Mouse (Mus musculus) neural tube, embryonic 12.5 days (tissue): ENCODE results near the gene Gorasp1. TPM values are rescaled to one million over a fixed set of nuclear protein-coding genes. Genes with fewer than 3 reads are reported as not detected.

Experiments
- ATAC-seq: fragments of 200-750 bp; cut with Nextera tagmentation; 2 replicates; pipeline ENCODE4 v1.8.0; 2017; ENCODE audit warnings: low read depth, mild to moderate bottlenecking, moderate TSS enrichment, moderate library complexity; ENCODE audit not compliant: low FRiP score
- H3K27ac ChIP-seq: fragments of 300-500 bp; sonication (generic); 2 replicates; pipeline ENCODE4 v1.5.1; 2016
- H3K27me3 ChIP-seq: fragments of 300-500 bp; sonication (generic); replicated peaks from 2 replicates; pipeline ENCODE4 v1.6.1; 2016; ENCODE audit warnings: mild to moderate bottlenecking
- H3K36me3 ChIP-seq: fragments of 300-500 bp; sonication (generic); 2 replicates; pipeline ENCODE4 v1.6.1; 2016; ENCODE audit warnings: mild to moderate bottlenecking
- H3K4me1 ChIP-seq: fragments of 300-500 bp; sonication (generic); 2 replicates; pipeline ENCODE4 v1.6.1; 2016
- H3K4me2 ChIP-seq: fragments of 300-500 bp; sonication (generic); replicated peaks from 2 replicates; pipeline ENCODE4 v1.6.1; 2016; ENCODE audit warnings: mild to moderate bottlenecking
- H3K4me3 ChIP-seq: fragments of 300-500 bp; sonication (generic); 2 replicates; pipeline ENCODE4 v1.5.1; 2016
- H3K9ac ChIP-seq: fragments of 300-500 bp; sonication (generic); 2 replicates; pipeline ENCODE4 v1.6.1; 2016; ENCODE audit warnings: mild to moderate bottlenecking
- H3K9me3 ChIP-seq: fragments of 300-500 bp; sonication (generic); 2 replicates; pipeline ENCODE4 v1.6.1; 2016; ENCODE audit warnings: mild to moderate bottlenecking
- WGBS: fragments of 180-500 bp; shearing (Covaris S2); methylation state at CpG from one replicate; pipeline ENCODE4 v1.1.7; 2016; 5-methylcytosine and 5-hydroxymethylcytosine counted together
- polyA plus RNA-seq: library from polyadenylated mRNA; unstranded; fragments of >200 nt; fragmentation: Nextera tagmentation; extraction: Ambion mirVana; gene quantifications from 2 replicates; pipeline ENCODE4 v1.2.1, GENCODE M21; 2016

Gene Gorasp1
- polyA plus RNA-seq, 1 experiment from 2014 or later, result 23.8 TPM

DNA sequence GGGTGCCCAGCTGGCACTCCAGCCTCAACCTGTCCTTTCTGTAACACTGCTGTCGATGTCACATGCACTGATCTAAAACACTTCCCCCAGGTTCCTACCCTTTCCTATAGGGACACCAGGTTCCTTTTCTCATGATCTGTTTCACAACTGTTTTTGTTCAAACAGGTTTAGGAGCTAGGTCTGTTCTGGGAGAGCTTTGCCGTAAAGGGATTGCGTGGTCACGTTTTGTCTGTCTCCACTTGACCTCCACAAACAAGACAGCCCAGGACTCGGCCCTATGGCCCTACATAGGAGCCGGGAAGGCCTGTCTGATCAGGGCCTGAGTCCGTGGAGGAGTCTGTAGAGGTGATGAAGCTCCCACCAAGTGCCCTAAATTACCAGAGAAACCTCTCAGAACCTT is 32.4 kb upstream of the Gorasp1 start:
- no peak overlapping the region for H3K9ac ChIP-seq
- 90% methylated on average over 7 of the region's 7 CpGs for whole genome bisulfite sequencing

DNA sequence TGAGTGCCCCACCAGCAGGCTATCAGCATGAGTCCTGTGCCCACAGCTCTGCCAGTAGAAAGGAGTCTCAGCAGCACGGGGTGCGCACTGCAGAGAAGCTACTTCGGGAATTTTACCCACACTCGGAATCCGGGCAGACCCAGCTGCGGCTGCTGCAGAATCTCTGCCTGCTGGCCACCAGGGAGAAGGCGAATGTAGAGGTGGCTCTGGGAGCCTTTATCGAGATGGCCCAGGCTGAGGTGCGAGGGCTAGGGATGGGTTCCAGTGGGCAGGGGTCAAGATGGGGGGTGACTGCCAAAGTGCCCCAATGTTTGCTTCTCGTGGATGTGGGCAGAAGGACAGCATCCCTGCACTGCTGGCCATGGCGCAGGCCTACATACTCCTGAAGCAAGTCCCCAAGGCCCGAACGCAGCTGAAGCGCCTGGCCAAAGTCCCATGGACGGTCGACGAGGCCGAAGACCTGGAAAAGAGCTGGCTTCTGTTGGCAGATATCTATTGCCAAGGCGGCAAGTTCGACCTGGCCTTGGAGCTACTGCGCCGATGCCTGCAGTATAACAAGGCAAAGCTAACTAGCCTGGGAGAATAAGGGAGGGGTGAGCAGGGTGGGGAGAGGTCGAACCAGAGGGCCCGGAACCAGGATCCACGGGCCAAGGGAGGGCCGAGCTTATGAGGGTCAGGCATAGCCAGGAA is 29.0 kb upstream of the Gorasp1 start:
- H3K27ac ChIP-seq, result no peak overlapping the region
- H3K4me1 ChIP-seq, result peaks cover 16% of the 10 kb centered on the region; the same call in 1 of the 2 replicates
- H3K9ac ChIP-seq, result no peak overlapping the region
- no peaks in the 10 kb centered on the region for H3K9me3 ChIP-seq
- WGBS, result 89% methylated on average over 26 of the region's 26 CpGs
- H3K36me3 ChIP-seq, result no peaks in the 10 kb centered on the region
- no peak for ATAC-seq
- no peak overlapping the region for H3K4me2 ChIP-seq
- 0 out of 2 replicates have a peak, but pooled peaks cover 3% of the 10 kb centered on the region for H3K27me3 ChIP-seq
- H3K4me3 ChIP-seq, result no peak overlapping the region

More for the DNA sequence above, 32.4 kb upstream of the Gorasp1 start:
- Histone ChIP-seq H3K27ac (no peak overlapping the region), H3K27me3 (no peaks in the 10 kb centered on the region), H3K4me2 (no peak overlapping the region), H3K9me3 (no peaks in the 10 kb centered on the region), H3K36me3 (no peaks in the 10 kb centered on the region), H3K4me1 (peaks cover 9% of the 10 kb centered on the region; the same call in 1 of the 2 replicates), H3K4me3 (no peak overlapping the region)
- ATAC-seq, result no peak

- H3K4me3 ChIP-seq, result no peak overlapping the region
- WGBS, result 79% methylated on average over 3 of the region's 3 CpGs
- peaks cover 8% of the 10 kb centered on the region; the same call in 1 of the 2 replicates for H3K4me1 ChIP-seq
- H3K27me3 ChIP-seq, result 0 out of 2 replicates have a peak, but pooled peaks cover 3% of the 10 kb centered on the region
- ATAC-seq, result no peak
- no peaks in the 10 kb centered on the region for H3K9me3 ChIP-seq
- no peaks in the 10 kb centered on the region for H3K36me3 ChIP-seq
- H3K9ac ChIP-seq, result no peak overlapping the region
- no peak overlapping the region for H3K27ac ChIP-seq
- no peak overlapping the region for H3K4me2 ChIP-seq
Measured at GRCm38 (mm10) chr9:119965186-119965585, 27.8 kb upstream of the Gorasp1 start.

GRCm38 (mm10) chr9:119964206-119964605 is 26.8 kb upstream of the Gorasp1 start:
- ATAC-seq, result no peak
- H3K27me3 ChIP-seq, result 0 out of 2 replicates have a peak, but pooled peaks cover 3% of the 10 kb centered on the region
- H3K36me3 ChIP-seq, result no peaks in the 10 kb centered on the region
- WGBS, result 87% methylated on average over 3 of the region's 3 CpGs
- H3K4me3 ChIP-seq, result no peak overlapping the region
- no peak overlapping the region for H3K4me2 ChIP-seq
- H3K27ac ChIP-seq, result no peak overlapping the region
- no peak overlapping the region for H3K9ac ChIP-seq
- H3K4me1 ChIP-seq, result peaks cover 8% of the 10 kb centered on the region; the same call in 1 of the 2 replicates
- no peaks in the 10 kb centered on the region for H3K9me3 ChIP-seq

GRCm38 (mm10) chr9:119962987-119963667 is 25.8 kb upstream of the Gorasp1 start:
- Histone ChIP-seq H3K27ac (no peak overlapping the region), H3K4me3 (no peak overlapping the region), H3K9ac (no peak overlapping the region), H3K9me3 (no peaks in the 10 kb centered on the region), H3K4me2 (peak overlapping the region; percentile 36), H3K4me1 (peaks cover 8% of the 10 kb centered on the region; the same call in 1 of the 2 replicates), H3K27me3 (0 out of 2 replicates have a peak, but pooled peaks cover 3% of the 10 kb centered on the region), H3K36me3 (no peaks in the 10 kb centered on the region)
- 0 out of 2 replicates have a peak, but pooled peaks have one; percentile 13 for ATAC-seq
- 13% methylated on average over 21 of the region's 21 CpGs for WGBS

DNA sequence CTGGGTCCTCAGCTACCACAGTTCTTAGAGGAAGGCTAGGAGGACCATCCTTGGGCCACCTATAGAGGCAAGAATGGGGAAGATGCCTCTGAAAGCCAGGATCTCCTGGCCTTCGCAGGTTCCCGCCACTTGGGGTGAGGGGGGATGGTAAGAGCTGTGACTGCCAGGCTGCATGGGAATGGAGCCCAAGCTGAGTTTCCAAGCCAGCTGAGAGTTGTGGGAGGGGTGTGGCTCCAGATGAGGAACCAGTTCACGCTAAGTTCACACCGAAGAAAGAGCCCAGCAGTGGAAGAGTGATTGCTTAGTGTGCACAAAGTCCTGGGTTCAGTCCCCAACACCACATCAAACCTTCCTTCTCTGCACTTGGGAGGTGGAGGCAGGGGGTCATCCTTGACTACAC is 24.9 kb upstream of the Gorasp1 start:
- no peaks in the 10 kb centered on the region for H3K9me3 ChIP-seq
- H3K4me1 ChIP-seq, result peaks cover 8% of the 10 kb centered on the region; the same call in 1 of the 2 replicates
- H3K36me3 ChIP-seq, result no peaks in the 10 kb centered on the region
- no peak overlapping the region for H3K27ac ChIP-seq
- H3K9ac ChIP-seq, result no peak overlapping the region
- no peak overlapping the region for H3K4me3 ChIP-seq
- WGBS, result 80% methylated on average over 4 of the region's 4 CpGs
- H3K27me3 ChIP-seq, result 0 out of 2 replicates have a peak, but pooled peaks cover 3% of the 10 kb centered on the region
- ATAC-seq, result no peak
- H3K4me2 ChIP-seq, result no peak overlapping the region

DNA sequence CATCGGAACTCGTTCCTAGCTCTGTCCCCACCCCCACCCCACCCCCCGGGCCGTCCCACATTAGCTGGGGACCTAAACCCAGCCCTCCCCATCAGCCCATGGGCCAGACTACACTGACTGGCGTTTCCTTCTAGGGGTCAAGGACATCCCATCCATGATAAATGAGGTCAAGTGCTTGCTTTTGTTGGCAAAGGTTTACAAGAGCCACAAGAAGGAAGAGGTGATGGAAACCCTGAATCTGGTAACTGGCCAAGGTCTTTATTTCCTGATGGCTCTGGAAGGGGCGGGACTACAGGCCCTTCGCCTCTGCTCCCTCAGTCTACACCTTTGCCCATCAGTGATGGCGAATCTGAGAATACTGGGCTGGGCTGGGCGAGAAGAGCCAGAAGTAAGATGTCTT is 21.5 kb upstream of the Gorasp1 start:
- Histone ChIP-seq H3K9ac (no peak overlapping the region), H3K36me3 (no peaks in the 10 kb centered on the region), H3K4me2 (no peak overlapping the region), H3K27ac (no peak overlapping the region), H3K4me3 (no peak overlapping the region), H3K4me1 (peaks cover 8% of the 10 kb centered on the region; the same call in 1 of the 2 replicates), H3K27me3 (0 out of 2 replicates have a peak, but pooled peaks cover 3% of the 10 kb centered on the region), H3K9me3 (no peaks in the 10 kb centered on the region)
- no peak for ATAC-seq
- 85% methylated on average over 9 of the region's 9 CpGs for WGBS

GRCm38 (mm10) chr9:119951388-119951787 is 14.0 kb upstream of the Gorasp1 start:
- Histone ChIP-seq H3K27me3 (no peaks in the 10 kb centered on the region), H3K36me3 (no peaks in the 10 kb centered on the region), H3K9ac (no peak overlapping the region), H3K9me3 (no peaks in the 10 kb centered on the region), H3K4me2 (no peak overlapping the region), H3K4me1 (no peaks in the 10 kb centered on the region), H3K27ac (no peak overlapping the region), H3K4me3 (no peak overlapping the region)
- WGBS, result 87% methylated on average over 9 of the region's 9 CpGs
- ATAC-seq, result no peak

DNA sequence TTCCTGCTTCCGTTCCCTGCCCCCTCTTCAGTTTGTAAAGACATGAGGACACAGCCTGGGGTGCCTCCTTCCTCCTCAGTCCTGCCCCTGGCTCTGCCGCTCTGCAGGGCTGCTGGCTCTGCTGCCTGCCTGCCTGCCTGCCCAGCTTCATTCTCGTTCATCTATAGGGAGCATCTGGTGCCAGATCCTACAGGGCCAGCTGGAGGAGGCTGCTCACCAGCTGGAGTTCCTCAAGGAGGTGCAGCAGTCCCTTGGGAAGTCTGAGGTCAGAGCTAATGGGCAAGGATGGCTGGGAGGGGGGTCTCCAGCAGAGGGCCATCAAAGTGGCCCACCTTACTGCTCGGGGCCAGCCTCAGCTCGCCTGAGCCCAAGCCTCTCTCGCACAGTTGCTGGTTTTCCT is 13.1 kb upstream of the Gorasp1 start:
- no peak overlapping the region for H3K27ac ChIP-seq
- no peaks in the 10 kb centered on the region for H3K4me1 ChIP-seq
- H3K27me3 ChIP-seq, result no peaks in the 10 kb centered on the region
- no peak for ATAC-seq
- H3K36me3 ChIP-seq, result no peaks in the 10 kb centered on the region
- H3K9ac ChIP-seq, result no peak overlapping the region
- 46% methylated on average over 6 of the region's 6 CpGs for WGBS
- no peak overlapping the region for H3K4me2 ChIP-seq
- no peaks in the 10 kb centered on the region for H3K9me3 ChIP-seq
- no peak overlapping the region for H3K4me3 ChIP-seq

DNA sequence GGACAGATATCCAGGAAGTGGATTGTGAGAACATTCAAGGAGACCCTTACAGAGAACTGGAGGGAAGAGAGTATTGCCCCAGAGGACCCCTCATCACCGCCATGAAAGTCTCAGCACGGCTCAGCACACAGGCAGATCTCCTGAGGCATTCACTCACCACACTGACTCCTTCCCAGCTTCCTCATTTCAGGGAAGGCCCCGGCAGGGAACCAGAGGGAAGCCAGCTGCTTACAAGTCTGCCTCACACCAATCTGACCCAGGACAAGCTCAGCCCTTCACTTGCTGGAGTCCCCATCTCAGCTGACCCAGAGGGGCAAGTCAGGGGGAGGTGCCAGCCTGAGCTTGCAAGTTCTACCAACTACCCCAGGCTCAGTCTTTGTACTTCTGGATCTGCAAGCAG is 11.4 kb upstream of the Gorasp1 start:
- Histone ChIP-seq H3K27me3 (no peaks in the 10 kb centered on the region), H3K36me3 (no peaks in the 10 kb centered on the region), H3K27ac (no peak overlapping the region), H3K9ac (no peak overlapping the region), H3K4me3 (no peak overlapping the region), H3K9me3 (no peaks in the 10 kb centered on the region), H3K4me1 (no peaks in the 10 kb centered on the region), H3K4me2 (no peak overlapping the region)
- WGBS, result 67% methylated on average over 3 of the region's 3 CpGs
- no peak for ATAC-seq

- no peak for ATAC-seq
- Histone ChIP-seq H3K27ac (no peak overlapping the region), H3K9ac (no peak overlapping the region)
Measured at GRCm38 (mm10) chr9:119945173-119945900, 8.0 kb upstream of the Gorasp1 start.

DNA sequence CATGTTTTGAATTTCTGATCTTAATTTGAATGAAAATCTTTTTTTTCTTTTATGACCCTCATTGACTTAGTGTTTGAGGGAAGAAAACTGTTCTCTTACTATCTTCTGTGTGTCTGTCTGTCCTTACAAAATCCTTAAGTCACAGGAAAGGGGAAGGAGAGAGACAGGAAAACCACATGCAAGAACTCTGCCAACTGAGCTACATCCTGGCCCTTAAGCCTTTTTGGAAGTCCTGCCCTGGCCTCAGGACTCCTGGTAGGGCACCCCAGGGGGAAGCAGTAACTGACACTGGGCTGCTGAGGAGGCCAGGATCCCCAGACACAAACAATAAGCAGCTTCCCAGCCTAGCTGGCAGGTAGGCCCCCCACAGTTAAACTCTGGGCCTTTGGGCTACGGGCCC is 6.0 kb upstream of the Gorasp1 start:
- H3K9ac ChIP-seq, result no peak overlapping the region
- ATAC-seq, result no peak
- WGBS, result 70% methylated on average over 1 of the region's 1 CpGs

More at GRCm38 (mm10) chr9:119945173-119945900, 8.0 kb upstream of the Gorasp1 start:
- H3K36me3 ChIP-seq, result no peaks in the 10 kb centered on the region
- WGBS, result 80% methylated on average over 12 of the region's 12 CpGs
- H3K9me3 ChIP-seq, result no peaks in the 10 kb centered on the region
- H3K27me3 ChIP-seq, result no peaks in the 10 kb centered on the region
- no peaks in the 10 kb centered on the region for H3K4me1 ChIP-seq
- no peak overlapping the region for H3K4me2 ChIP-seq
- no peak overlapping the region for H3K4me3 ChIP-seq

More for the DNA sequence above, 6.0 kb upstream of the Gorasp1 start:
- Histone ChIP-seq H3K27ac (no peak overlapping the region), H3K27me3 (no peaks in the 10 kb centered on the region), H3K4me1 (no peaks in the 10 kb centered on the region), H3K4me3 (no peak overlapping the region), H3K9me3 (no peaks in the 10 kb centered on the region), H3K4me2 (no peak overlapping the region), H3K36me3 (no peaks in the 10 kb centered on the region)
